Mouse (Mus musculus) adrenal gland, postnatal 4 days (tissue): ENCODE results near the gene Stat2. TPM values are rescaled to one million over a fixed set of nuclear protein-coding genes. Genes with fewer than 3 reads are reported as not detected.

Experiments
- DNase-seq, 2 experiments: peaks; one replicate each; pipeline ENCODE4 v3.0.0; 2021 to 2022; ENCODE audit warnings: low spot score in 2 of 2, mixed read lengths in 2 of 2
- total RNA-seq, 2 experiments: library from RNA; stranded (reverse); gene quantifications; 2 replicates each; pipeline ENCODE4 v1.2.3; 2021

Gene Stat2
- total RNA-seq, 2 experiments from 2014 or later = 41.5 to 45.9 TPM

DNA sequence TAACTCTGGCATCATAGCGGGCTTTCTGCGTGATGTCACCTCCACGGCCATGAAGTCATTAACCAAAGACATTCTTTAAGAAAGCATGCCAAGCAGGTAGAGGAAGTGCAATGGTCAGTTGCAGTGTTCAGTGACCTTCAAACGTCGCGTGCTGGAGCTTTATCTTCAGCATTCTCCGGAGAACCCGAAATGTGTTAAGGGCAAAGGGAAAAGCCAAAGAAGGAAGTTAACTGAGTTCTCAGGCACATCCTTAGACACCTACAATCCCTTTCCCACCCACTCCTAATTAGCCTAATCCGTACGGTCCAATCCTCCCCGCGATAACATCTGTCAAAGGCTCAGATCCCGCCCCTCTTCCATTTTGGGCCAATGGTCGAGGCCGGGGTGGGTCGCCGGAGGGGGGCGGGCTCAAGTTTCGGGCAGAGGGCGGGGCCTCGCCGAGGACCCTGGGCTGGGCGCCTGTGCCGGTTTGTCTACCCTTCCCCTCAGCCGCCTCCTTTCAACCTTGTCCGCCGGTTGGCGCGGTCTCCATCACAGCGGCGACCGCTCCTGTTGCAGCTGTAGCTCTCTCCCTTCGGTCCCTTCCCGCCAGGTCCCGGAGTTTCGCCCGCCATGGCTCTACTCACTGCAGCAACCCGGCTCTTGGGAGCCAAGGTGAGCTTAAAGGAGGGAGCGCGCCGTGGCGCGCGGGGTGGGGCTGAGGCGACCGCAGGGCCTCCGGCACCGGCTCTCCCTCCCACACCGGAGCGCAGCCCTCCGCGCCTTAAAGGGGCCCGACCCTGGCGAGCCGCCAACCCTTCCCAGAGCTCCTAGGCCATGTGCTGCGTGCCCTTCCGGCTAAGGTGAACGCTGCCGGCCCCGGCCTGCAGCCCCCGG is 67.2 kb downstream of the Stat2 start, which contains the start of gene Cs:
Gene Cs (plus strand): TSS at position 429 of the 876 bp plus-strand sequence.
- peak; percentile 86 to 97 for DNase-seq

- no peak for DNase-seq
These were observed 68.1 kb downstream of the Stat2 start for GRCm38 (mm10) chr10:128338415-128338814.

DNA sequence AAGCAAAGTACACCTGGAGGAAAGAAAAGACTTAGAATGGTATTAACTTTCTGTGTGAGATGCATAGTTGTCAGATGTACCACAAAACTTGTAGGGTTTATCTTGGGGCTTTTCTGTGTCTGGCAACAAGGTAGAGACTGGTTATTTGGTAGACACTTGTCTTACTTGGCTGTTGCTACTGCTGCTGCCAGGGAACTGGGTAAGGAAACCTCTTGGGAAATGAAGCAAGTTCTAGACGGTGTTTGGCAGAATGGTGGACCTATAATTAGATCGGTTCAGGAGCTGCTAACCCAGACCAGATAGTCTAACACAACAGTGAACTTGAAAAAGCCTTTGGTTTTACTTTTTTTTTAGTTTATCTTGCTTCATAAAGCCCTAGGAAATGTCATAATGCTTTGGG is 68.6 kb downstream of the Stat2 start:
- no peak for DNase-seq

- no peak for DNase-seq
These were observed 69.9 kb downstream of the Stat2 start for GRCm38 (mm10) chr10:128340257-128340656.

Other genes with a start within 250 kb of the Stat2 start
- 100 to 1,000 TPM; 823 to 829 TPM for gene Naca, start 235.0 kb upstream of the Stat2 start, total RNA-seq
- gene Ptges3, start 211.6 kb upstream of the Stat2 start, total RNA-seq = 100 to 1,000 TPM; 152 to 160 TPM
- gene Atp5b, start 187.3 kb upstream of the Stat2 start, total RNA-seq = 1,000 to 10,000 TPM; 2,157 to 2,362 TPM
- gene Baz2a, start 179.0 kb upstream of the Stat2 start, total RNA-seq = 10 to 100 TPM; 70.6 to 72.2 TPM
- 100 to 1,000 TPM in 1 of 2 experiments, 10 to 100 TPM in 1; 90.2 to 104 TPM for gene Rbms2, start 90.3 kb upstream of the Stat2 start, total RNA-seq
- 1 to 10 TPM; 4.8 to 8.2 TPM for gene Gls2, start 76.1 kb upstream of the Stat2 start, total RNA-seq
- 10 to 100 TPM; 23.2 to 25.9 TPM for gene Spryd4, start 58.8 kb upstream of the Stat2 start, total RNA-seq
- not detected for gene Mip, start 44.7 kb upstream of the Stat2 start, total RNA-seq
- gene Timeless, start 38.5 kb upstream of the Stat2 start, total RNA-seq = 10 to 100 TPM; 28.4 to 34.0 TPM
- gene Apon, start 16.5 kb upstream of the Stat2 start, total RNA-seq = 1 to 10 TPM in 1 of 2 experiments, not detected in 1; 4.7 TPM
- gene Apof, start 1.9 kb upstream of the Stat2 start, total RNA-seq = 10 to 100 TPM; 13.3 to 76.4 TPM
- not detected for gene Il23a, start 28.2 kb downstream of the Stat2 start, total RNA-seq
- gene Pan2, start 32.8 kb downstream of the Stat2 start, total RNA-seq = 10 to 100 TPM; 43.6 to 45.3 TPM
- 100 to 1,000 TPM; 178 to 188 TPM for gene Cnpy2, start 51.9 kb downstream of the Stat2 start, total RNA-seq
- 100 to 1,000 TPM; 300 to 355 TPM for gene Cs, start 67.2 kb downstream of the Stat2 start, total RNA-seq
- gene Coq10a, start 98.4 kb downstream of the Stat2 start, total RNA-seq = 10 to 100 TPM; 48.3 to 62.1 TPM
- 10 to 100 TPM; 71.5 to 75.1 TPM for gene Ankrd52, start 106.6 kb downstream of the Stat2 start, total RNA-seq
- gene Slc39a5, start 130.7 kb downstream of the Stat2 start, total RNA-seq = 10 to 100 TPM in 1 of 2 experiments, 1 to 10 TPM in 1; 5.7 to 13.2 TPM
- gene Nabp2, start 140.9 kb downstream of the Stat2 start, total RNA-seq = 10 to 100 TPM; 69.5 to 72.7 TPM
- 10 to 100 TPM; 49.9 to 50.9 TPM for gene Rnf41, start 141.1 kb downstream of the Stat2 start, total RNA-seq
- 100 to 1,000 TPM; 138 to 157 TPM for gene Smarcc2, start 188.7 kb downstream of the Stat2 start, total RNA-seq
- 100 to 1,000 TPM; 703 to 716 TPM for gene Myl6, start 223.6 kb downstream of the Stat2 start, total RNA-seq
- 1 to 10 TPM; 6.8 to 8.2 TPM for gene Myl6b, start 228.1 kb downstream of the Stat2 start, total RNA-seq